Mouse (Mus musculus): Measurements from ENCODE around the gene Klk1. TPM values are rescaled to one million over a fixed set of nuclear protein-coding genes. Genes with fewer than 3 reads are reported as not detected.
"Not testable (repeated sequence)": the region's sequence is repeated elsewhere in the genome, so short reads cannot be mapped to it uniquely, and the experiment has no call there.

Klk1 gene
- not detected in 2 replicates for polyA plus RNA-seq (2012; rRNA removed)

DNA sequence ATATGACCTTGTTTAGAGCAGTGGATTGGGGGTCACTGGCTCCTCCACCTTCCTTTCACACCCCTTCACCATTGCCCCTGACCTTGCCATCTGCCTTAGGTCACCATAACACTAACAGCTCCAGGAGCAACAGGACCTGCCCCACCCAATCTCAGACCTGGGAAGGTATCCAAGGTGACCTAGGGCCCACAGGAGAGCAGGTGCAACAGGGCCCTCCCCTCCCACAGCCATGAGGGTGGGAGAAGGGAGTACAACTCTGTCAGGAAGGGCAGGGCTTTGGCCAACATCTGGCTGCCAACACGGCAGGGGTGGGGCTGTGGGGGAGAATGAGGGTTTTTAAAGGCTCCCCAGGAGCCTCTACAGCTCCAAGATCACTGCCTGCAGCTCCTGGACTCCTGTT is at the start of gene Klk1:
Klk1 (plus strand) TSS at position 285 of the 400 bp plus-strand sequence.
- no peaks in the 10 kb centered on the region for H3K4me1 ChIP-seq (ENCODE audit: control insufficient read depth, insufficient read depth, low read length)
- no peak for TF ChIP-seq CTCF (IDR thresholded peaks at IDR 0.05; ENCODE audit: extremely low read depth, insufficient read depth, low read length)
- TF ChIP-seq POLR2A (IDR thresholded peaks at IDR 0.05; ENCODE audit: extremely low read depth, insufficient read depth, low read length) = no peak
- no peak within 1 kb of the TSS for H3K27ac ChIP-seq (ENCODE audit: insufficient read depth, low read length)
- H3K4me3 ChIP-seq (ENCODE audit: insufficient read depth, low read length) = no peak within 1 kb of the TSS

DNA sequence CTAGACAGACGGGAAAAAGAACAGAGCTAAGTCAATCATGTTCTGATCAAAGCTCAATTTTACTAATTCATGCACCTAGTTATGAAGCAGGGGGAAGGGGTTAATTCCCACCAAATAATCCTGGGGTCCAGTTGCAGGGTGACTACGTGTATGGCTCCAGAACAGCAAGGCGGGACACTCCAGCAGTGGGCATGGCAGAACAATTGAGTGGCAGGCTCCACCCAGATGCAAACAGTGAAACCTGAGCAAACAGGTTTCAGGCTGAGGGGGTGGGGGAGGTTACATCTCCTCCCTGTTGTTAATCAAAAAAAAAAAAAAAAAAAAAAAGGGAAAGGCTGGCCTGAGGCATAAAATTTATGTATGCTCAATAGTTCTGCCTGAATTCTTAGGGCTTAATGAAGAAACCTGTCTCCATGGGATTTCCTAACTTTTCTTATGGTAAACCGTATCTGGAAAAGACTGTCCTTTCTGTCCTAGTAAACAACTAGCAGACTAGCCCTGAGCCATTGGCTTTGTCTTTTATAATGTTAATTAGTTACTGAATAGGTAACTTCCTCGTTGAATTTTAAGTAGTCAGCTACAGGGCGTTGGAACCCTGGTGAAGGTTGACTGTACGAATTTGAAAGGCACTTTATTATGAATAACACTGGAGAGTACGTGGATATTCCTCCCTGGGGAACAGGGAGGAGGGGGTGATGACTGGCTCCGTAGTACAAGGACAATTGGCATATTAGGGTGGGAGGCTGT is 45.7 kb upstream of the Klk1 start:
- H3K27ac ChIP-seq (ENCODE audit: insufficient read depth, low read length) = no peak overlapping the region
- TF ChIP-seq POLR2A (IDR thresholded peaks at IDR 0.05; ENCODE audit: extremely low read depth, insufficient read depth, low read length) (no peak), CTCF (IDR thresholded peaks at IDR 0.05; ENCODE audit: extremely low read depth, insufficient read depth, low read length) (no peak)
- H3K4me1 ChIP-seq (ENCODE audit: control insufficient read depth, insufficient read depth, low read length) = no peaks in the 10 kb centered on the region
- no peak overlapping the region for H3K4me3 ChIP-seq (ENCODE audit: insufficient read depth, low read length)

DNA sequence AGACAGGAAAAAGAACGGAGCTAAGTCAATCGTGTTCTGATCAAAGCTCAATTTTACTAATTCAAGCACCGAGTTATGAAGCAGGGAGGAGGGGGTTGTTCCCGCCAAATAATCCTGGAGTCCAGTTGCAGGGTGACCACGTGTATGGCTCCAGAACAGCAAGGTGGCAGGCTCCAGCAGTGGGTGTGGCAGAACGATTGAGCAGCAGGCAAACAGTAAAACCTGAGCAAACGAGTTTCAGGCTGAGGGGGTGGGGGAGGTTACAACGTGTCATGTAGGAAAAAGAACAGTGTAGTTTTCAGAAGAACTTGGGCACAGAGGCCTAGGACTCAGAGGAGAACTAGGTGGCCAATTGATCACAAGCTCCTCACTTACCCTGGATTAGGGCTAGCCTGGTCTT is 38.6 kb upstream of the Klk1 start:
- not testable (repeated sequence) for H3K27ac ChIP-seq (ENCODE audit: insufficient read depth, low read length); H3K4me3 ChIP-seq (ENCODE audit: insufficient read depth, low read length); H3K4me1 ChIP-seq (ENCODE audit: control insufficient read depth, insufficient read depth, low read length)

DNA sequence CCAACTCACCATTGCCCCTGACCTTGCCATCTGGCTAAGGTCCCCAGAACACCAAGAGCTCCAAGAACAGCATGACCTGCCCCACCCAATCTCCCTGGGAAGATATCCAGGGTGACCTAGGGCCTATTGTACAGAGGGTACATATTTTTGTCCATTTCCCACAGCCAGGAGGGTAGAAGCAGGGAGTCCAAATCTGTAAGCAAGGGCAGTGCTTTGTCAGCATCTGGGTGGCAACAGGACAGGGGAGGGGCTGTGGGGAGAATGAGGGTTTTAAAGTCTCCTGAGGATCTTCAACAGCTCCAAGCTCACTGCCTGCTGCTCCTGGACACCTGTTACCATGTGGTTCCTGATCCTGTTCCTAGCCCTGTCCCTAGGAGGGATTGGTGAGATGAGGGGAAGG is 37.2 kb upstream of the Klk1 start, which contains the start of gene Klk1b24:
Klk1b24 (plus strand) TSS at position 301 of the 400 bp plus-strand sequence.
- not testable (repeated sequence) for H3K27ac ChIP-seq (ENCODE audit: insufficient read depth, low read length); H3K4me1 ChIP-seq (ENCODE audit: control insufficient read depth, insufficient read depth, low read length); H3K4me3 ChIP-seq (ENCODE audit: insufficient read depth, low read length)

DNA sequence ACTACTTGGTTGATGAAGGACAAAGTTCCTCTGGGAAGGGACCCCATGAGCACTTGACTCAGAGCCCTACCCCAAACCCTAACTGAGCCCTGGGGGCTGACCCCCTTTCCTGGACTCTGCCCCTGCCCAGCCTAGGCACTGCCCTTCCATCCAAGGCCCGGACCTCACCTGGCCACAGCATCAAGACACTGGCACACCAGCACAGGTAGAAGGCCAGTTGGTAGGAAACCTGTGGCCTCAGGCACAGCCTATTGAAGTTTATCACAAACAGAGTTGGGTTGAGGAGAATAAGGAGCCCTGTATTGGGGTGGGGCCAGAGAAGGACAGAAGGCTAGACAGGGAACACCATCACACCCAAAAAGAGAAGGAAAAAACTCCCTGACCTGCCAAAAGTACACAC is 31.7 kb upstream of the Klk1 start:
- H3K4me1 ChIP-seq (ENCODE audit: control insufficient read depth, insufficient read depth, low read length); H3K4me3 ChIP-seq (ENCODE audit: insufficient read depth, low read length); H3K27ac ChIP-seq (ENCODE audit: insufficient read depth, low read length): not testable (repeated sequence)

DNA sequence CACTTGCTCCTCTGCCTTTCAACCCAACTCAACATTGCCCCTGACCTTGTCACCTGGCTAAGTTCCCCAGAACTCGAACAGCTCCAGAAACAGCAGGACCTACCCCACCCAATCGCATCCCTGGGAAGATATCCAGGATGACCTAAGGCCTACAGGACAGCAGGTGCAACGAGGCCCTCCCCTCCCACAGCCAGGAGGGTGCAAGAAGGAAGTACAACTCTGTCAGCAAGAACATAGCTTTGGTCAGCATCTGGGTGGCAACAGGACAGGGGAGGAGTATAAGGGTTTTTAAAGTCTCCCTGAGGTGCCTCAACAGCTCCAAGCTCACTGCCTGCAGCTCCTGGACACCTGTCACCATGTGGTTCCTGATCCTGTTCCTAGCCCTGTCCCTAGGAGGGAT is 27.3 kb upstream of the Klk1 start, which contains the start of gene Klk1b3:
Klk1b3 (plus strand) TSS at position 301 of the 400 bp plus-strand sequence.
- H3K27ac ChIP-seq (ENCODE audit: insufficient read depth, low read length) = no peak within 1 kb of the TSS
- no peak for TF ChIP-seq POLR2A (IDR thresholded peaks at IDR 0.05; ENCODE audit: extremely low read depth, insufficient read depth, low read length)
- no peak for TF ChIP-seq CTCF (IDR thresholded peaks at IDR 0.05; ENCODE audit: extremely low read depth, insufficient read depth, low read length)
- no peaks in the 10 kb centered on the region for H3K4me1 ChIP-seq (ENCODE audit: control insufficient read depth, insufficient read depth, low read length)
- no peak within 1 kb of the TSS for H3K4me3 ChIP-seq (ENCODE audit: insufficient read depth, low read length)

DNA sequence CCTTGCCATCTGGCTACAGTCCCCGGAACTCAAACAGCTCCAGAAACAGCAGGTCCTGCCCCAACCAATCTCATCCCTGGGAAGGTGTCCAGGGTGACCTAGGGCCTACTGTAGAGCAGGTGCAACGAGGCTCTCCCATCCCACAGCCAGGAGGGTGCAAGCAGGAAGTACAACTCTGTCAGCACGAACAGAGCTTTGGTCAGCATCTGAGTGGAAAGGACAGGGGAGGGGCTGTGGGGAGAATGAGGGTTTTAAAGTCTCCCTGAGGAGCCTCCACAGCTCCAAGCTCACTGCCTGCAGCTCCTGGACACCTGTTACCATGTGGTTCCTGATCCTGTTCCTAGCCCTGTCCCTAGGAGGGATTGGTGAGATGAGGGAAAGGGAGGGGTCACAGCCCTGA is 18.0 kb upstream of the Klk1 start, which contains the start of gene Klk1b4:
Klk1b4 (plus strand) TSS at position 301 of the 400 bp plus-strand sequence.
- not testable (repeated sequence) for H3K4me3 ChIP-seq (ENCODE audit: insufficient read depth, low read length); H3K4me1 ChIP-seq (ENCODE audit: control insufficient read depth, insufficient read depth, low read length); H3K27ac ChIP-seq (ENCODE audit: insufficient read depth, low read length)

DNA sequence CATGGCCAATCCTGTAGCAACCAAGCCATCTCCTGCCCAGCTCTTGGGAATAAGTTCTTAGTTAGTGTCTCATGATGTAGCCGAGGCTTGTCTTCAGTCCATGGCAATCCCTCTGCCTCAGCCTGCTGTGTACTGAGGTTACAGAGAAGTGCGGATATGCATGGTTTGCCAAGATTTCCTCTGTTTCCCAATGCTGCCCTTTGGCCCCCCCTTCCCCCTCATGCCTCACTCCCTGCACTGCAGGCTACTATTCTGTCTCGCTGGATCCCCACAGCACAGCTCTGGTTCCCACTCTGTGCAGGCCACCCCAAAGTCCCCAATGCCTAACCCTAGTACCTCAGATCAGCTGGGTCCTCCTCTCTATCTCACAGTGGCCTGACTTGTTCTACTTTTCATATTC is 16.9 kb upstream of the Klk1 start:
- TF ChIP-seq POLR2A (IDR thresholded peaks at IDR 0.05; ENCODE audit: extremely low read depth, insufficient read depth, low read length) (no peak), CTCF (IDR thresholded peaks at IDR 0.05; ENCODE audit: extremely low read depth, insufficient read depth, low read length) (no peak)
- Histone ChIP-seq H3K4me1 (ENCODE audit: control insufficient read depth, insufficient read depth, low read length) (no peaks in the 10 kb centered on the region), H3K4me3 (ENCODE audit: insufficient read depth, low read length) (no peak overlapping the region), H3K27ac (ENCODE audit: insufficient read depth, low read length) (no peak overlapping the region)

DNA sequence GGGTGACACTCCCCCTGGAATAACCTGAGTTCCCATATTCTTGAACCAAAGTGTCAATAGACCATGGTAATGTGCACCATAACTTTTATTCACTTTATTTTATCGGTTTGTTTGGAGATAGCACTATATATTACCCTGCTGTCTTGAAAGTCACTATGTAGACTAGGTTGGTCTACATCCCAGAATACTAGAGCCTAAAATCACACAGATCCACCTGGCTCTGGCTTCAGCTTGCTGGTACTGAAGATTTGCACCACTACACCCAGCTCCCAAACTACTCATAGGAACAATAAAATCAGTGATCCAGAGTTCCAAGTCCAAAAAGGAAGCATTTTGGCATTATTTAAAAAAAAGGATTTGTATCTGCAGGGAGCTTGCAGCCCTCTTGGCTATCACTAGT is 9.5 kb upstream of the Klk1 start, which contains the start of gene Klk1b5:
Klk1b5 (plus strand) TSS at position 301 of the 400 bp plus-strand sequence.
- H3K4me1 ChIP-seq (ENCODE audit: control insufficient read depth, insufficient read depth, low read length) = no peaks in the 10 kb centered on the region
- TF ChIP-seq POLR2A (IDR thresholded peaks at IDR 0.05; ENCODE audit: extremely low read depth, insufficient read depth, low read length) (no peak), CTCF (IDR thresholded peaks at IDR 0.05; ENCODE audit: extremely low read depth, insufficient read depth, low read length) (no peak)
- no peak within 1 kb of the TSS for H3K27ac ChIP-seq (ENCODE audit: insufficient read depth, low read length)
- no peak within 1 kb of the TSS for H3K4me3 ChIP-seq (ENCODE audit: insufficient read depth, low read length)

DNA sequence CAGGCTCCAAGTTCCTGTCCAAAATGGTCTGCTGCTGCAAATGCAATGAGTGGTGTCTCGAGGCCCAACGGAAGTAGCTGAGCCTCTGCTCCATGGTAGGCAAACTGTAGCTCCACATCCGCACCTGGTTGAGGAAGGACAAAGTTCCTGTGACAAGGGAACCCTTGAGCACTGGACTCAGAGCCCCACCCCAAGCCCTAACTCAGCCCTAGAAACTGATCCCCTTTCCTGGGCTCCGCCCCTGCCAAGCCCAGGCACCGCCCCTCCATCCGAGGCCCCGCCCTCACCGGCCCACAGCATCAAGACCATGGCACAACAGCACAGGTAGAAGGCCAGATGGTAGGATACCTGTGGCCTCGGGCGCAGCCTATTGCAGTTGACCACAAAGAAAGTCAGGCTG is 3.6 kb upstream of the Klk1 start:
- H3K27ac ChIP-seq (ENCODE audit: insufficient read depth, low read length); H3K4me1 ChIP-seq (ENCODE audit: control insufficient read depth, insufficient read depth, low read length); H3K4me3 ChIP-seq (ENCODE audit: insufficient read depth, low read length): not testable (repeated sequence)

DNA sequence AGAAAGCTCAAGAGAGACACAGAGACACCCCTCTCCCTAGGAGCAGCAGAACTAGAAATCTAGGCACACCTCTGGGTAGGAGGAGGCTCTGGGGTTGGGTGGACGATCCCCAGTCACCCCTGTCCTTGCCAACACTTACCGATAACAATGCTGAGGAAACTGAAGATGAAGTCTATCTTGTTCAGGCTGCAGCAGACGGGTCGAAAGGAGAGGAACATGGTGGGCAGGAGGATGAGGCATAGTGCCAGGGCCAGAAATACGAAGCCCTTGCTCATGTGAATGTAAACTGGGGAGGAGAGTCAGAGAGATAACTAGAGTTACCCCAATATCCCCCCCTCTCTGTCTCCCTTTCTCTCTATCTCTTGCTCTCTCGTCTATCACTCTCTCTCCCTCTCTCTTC is 2.8 kb upstream of the Klk1 start:
- not testable (repeated sequence) for H3K27ac ChIP-seq (ENCODE audit: insufficient read depth, low read length); H3K4me3 ChIP-seq (ENCODE audit: insufficient read depth, low read length); H3K4me1 ChIP-seq (ENCODE audit: control insufficient read depth, insufficient read depth, low read length)
